Mouse (Mus musculus): ENCODE data around the gene Lin54.
A peak's percentile ranks its signal among the peaks of the same experiment; 100 is the strongest.

- 0 out of 2 replicates have a peak, but pooled peaks have one; percentile 35 for TF ChIP-seq MAFK (IDR thresholded peaks at IDR 0.05; ENCODE audit: insufficient replicate concordance, low read length)
- no peak for TF ChIP-seq CTCF (conservative IDR thresholded peaks at IDR 0.05 in 1 of 2, IDR thresholded peaks at IDR 0.05 in 1 of 2; ENCODE audit: low read depth in 2 of 2, low read length in 2 of 2)
- TF ChIP-seq POLR2A (IDR thresholded peaks at IDR 0.05; ENCODE audit: low read depth, low read length) = peak; percentile 82
- TF ChIP-seq ELF1 (IDR thresholded peaks at IDR 0.05; ENCODE audit: low read depth, low read length) = peak; percentile 82
- TF ChIP-seq EP300 (IDR thresholded peaks at IDR 0.05; ENCODE audit: low read length) = 0 out of 2 replicates have a peak, but pooled peaks have one; percentile 24
- peak; percentile 80 for TF ChIP-seq ZMIZ1 (IDR thresholded peaks at IDR 0.05; ENCODE audit: low read depth, low read length)
- TF ChIP-seq NRF1 (IDR thresholded peaks at IDR 0.05; ENCODE audit: low read depth, low read length) = peak; percentile 77
- TF ChIP-seq USF1 (IDR thresholded peaks at IDR 0.05; ENCODE audit: low read depth, low read length) = no peak
- peak; percentile 88 for TF ChIP-seq MYC (IDR thresholded peaks at IDR 0.05; ENCODE audit: low read depth, low read length)
- no peak; the same call in 1 of the 2 replicates for TF ChIP-seq RCOR1 (conservative IDR thresholded peaks at IDR 0.05; ENCODE audit: low read depth, low read length)
- TF ChIP-seq NELFE (IDR thresholded peaks at IDR 0.05; ENCODE audit: low read depth, low read length) = peak; percentile 87
- TF ChIP-seq ZNF384 (IDR thresholded peaks at IDR 0.05; ENCODE audit: low read depth, low read length) = 0 out of 2 replicates have a peak, but pooled peaks have one; percentile 6
- TF ChIP-seq ETS1 (conservative IDR thresholded peaks at IDR 0.05; ENCODE audit: low read depth, low read length) = no peak; the same call in 1 of the 2 replicates
- peak; percentile 97 for TF ChIP-seq TCF12 (IDR thresholded peaks at IDR 0.05; ENCODE audit: low read depth, low read length)
Measured at GRCm38 (mm10) chr5:100518049-100519026, 17.9 kb upstream of the Lin54 start, which contains the start of gene Cops4.

Data from CH12.LX (cell line).